Mouse (Mus musculus) forebrain, embryonic 11.5 days (tissue): Measurements from ENCODE around the gene Fhit. TPM values are rescaled to one million over a fixed set of nuclear protein-coding genes. Genes with fewer than 3 reads are reported as not detected.
A peak's percentile ranks its signal among the peaks of the same experiment; 100 is the strongest.

Experiments used
- ATAC-seq: fragments of 200-750 bp; cut with Nextera tagmentation; replicated peaks from 2 replicates; pipeline ENCODE4 v1.8.0; 2017; ENCODE audit warnings: moderate TSS enrichment; ENCODE audit not compliant: low FRiP score
- DNase-seq: peaks from one replicate; pipeline ENCODE4 v3.0.0-alpha.2; 2017; ENCODE audit warnings: low spot score
- H3K27ac ChIP-seq: fragments of 300-500 bp; sonication (generic); 2 replicates; pipeline ENCODE4 v1.5.1; 2014; ENCODE audit warnings: low read depth, low read length
- H3K27me3 ChIP-seq: fragments of 300-500 bp; sonication (generic); 2 replicates; pipeline ENCODE4 v1.6.1; 2014; ENCODE audit warnings: mild to moderate bottlenecking, low read length, mixed read lengths; ENCODE audit not compliant: control insufficient read depth, insufficient read depth
- H3K36me3 ChIP-seq: fragments of 300-500 bp; sonication (generic); 2 replicates; pipeline ENCODE4 v1.6.1; 2014; ENCODE audit warnings: mild to moderate bottlenecking, low read length, moderate library complexity, mixed read lengths; ENCODE audit not compliant: control insufficient read depth, insufficient read depth
- H3K4me1 ChIP-seq: fragments of 300-500 bp; sonication (generic); replicated peaks from 2 replicates; pipeline ENCODE4 v1.6.1; 2014; ENCODE audit warnings: low read length, mixed read lengths; ENCODE audit not compliant: control insufficient read depth, insufficient read depth
- H3K4me2 ChIP-seq: fragments of 300-500 bp; sonication (generic); 2 replicates; pipeline ENCODE4 v1.6.1; 2014; ENCODE audit warnings: low read depth, mild to moderate bottlenecking, low read length, moderate library complexity, mixed read lengths; ENCODE audit not compliant: severe bottlenecking
- H3K4me3 ChIP-seq: fragments of 300-500 bp; sonication (generic); 2 replicates; pipeline ENCODE4 v1.5.1; 2014; ENCODE audit warnings: low read depth, low read length
- H3K9ac ChIP-seq: fragments of 300-500 bp; sonication (generic); 2 replicates; pipeline ENCODE4 v1.6.1; 2014; ENCODE audit warnings: low read length
- H3K9me3 ChIP-seq: fragments of 300-500 bp; sonication (generic); 2 replicates; pipeline ENCODE4 v1.6.1; 2016; ENCODE audit warnings: low read length, mixed read lengths; ENCODE audit not compliant: control insufficient read depth
- WGBS: fragments of 180-500 bp; shearing (Covaris S2); extraction: QIAGEN DNeasy Blood & Tissue Kit; methylation state at CpG from one replicate; pipeline ENCODE4 v1.1.7; 2014; 5-methylcytosine and 5-hydroxymethylcytosine counted together
- polyA plus RNA-seq: library from polyadenylated mRNA; unstranded; fragments of >200 nt; fragmentation: Nextera tagmentation; extraction: Ambion mirVana; gene quantifications from 2 replicates; pipeline ENCODE4 v1.2.1, GENCODE M21; 2014

The Fhit gene
- polyA plus RNA-seq, 1 experiment from 2014 or later: 2.2 TPM

- Histone ChIP-seq H3K4me3 (no peak overlapping the region), H3K4me1 (no peaks in the 10 kb centered on the region), H3K9ac (no peak overlapping the region), H3K9me3 (no peaks in the 10 kb centered on the region), H3K27ac (no peak overlapping the region), H3K4me2 (no peak overlapping the region), H3K27me3 (no peaks in the 10 kb centered on the region), H3K36me3 (no peaks in the 10 kb centered on the region)
- ATAC-seq (no peak), DNase-seq (no peak)
- 66% methylated on average over 2 of the region's 2 CpGs for WGBS
Observed at GRCm38 (mm10) chr14:10880749-10881148, 281.1 kb downstream of the Fhit start.

GRCm38 (mm10) chr14:10874595-10875372 is 287.1 kb downstream of the Fhit start:
- Histone ChIP-seq H3K4me1 (no peaks in the 10 kb centered on the region), H3K27ac (no peak overlapping the region), H3K9ac (no peak overlapping the region), H3K4me2 (no peak overlapping the region), H3K9me3 (no peaks in the 10 kb centered on the region), H3K36me3 (no peaks in the 10 kb centered on the region), H3K27me3 (no peaks in the 10 kb centered on the region), H3K4me3 (no peak overlapping the region)
- ATAC-seq (no peak), DNase-seq (no peak)
- 87% methylated on average over 3 of the region's 3 CpGs for WGBS

GRCm38 (mm10) chr14:10857606-10858005 is 304.2 kb downstream of the Fhit start:
- no peaks in the 10 kb centered on the region for H3K36me3 ChIP-seq
- H3K4me2 ChIP-seq: no peak overlapping the region
- H3K4me3 ChIP-seq: no peak overlapping the region
- 81% methylated on average over 3 of the region's 3 CpGs for WGBS
- H3K9me3 ChIP-seq: no peaks in the 10 kb centered on the region
- no peak for DNase-seq
- H3K9ac ChIP-seq: no peak overlapping the region
- H3K27ac ChIP-seq: no peak overlapping the region
- ATAC-seq: no peak
- no peaks in the 10 kb centered on the region for H3K4me1 ChIP-seq
- no peaks in the 10 kb centered on the region for H3K27me3 ChIP-seq

GRCm38 (mm10) chr14:10851936-10852335 is 309.9 kb downstream of the Fhit start:
- WGBS: 91% methylated on average over 1 of the region's 1 CpGs
- no peak for ATAC-seq
- no peak for DNase-seq
- H3K27ac ChIP-seq: no peak overlapping the region
- H3K4me2 ChIP-seq: no peak overlapping the region
- H3K4me1 ChIP-seq: no peaks in the 10 kb centered on the region
- no peaks in the 10 kb centered on the region for H3K36me3 ChIP-seq
- no peak overlapping the region for H3K9ac ChIP-seq
- no peak overlapping the region for H3K4me3 ChIP-seq
- H3K27me3 ChIP-seq: no peaks in the 10 kb centered on the region
- no peaks in the 10 kb centered on the region for H3K9me3 ChIP-seq

GRCm38 (mm10) chr14:10836001-10836400 is 325.8 kb downstream of the Fhit start:
- Histone ChIP-seq H3K4me3 (no peak overlapping the region), H3K27me3 (no peaks in the 10 kb centered on the region), H3K9ac (no peak overlapping the region), H3K27ac (no peak overlapping the region), H3K9me3 (no peaks in the 10 kb centered on the region), H3K4me1 (no peaks in the 10 kb centered on the region), H3K36me3 (no peaks in the 10 kb centered on the region), H3K4me2 (no peak overlapping the region)
- 71% methylated on average over 1 of the region's 1 CpGs for WGBS
- no peak for DNase-seq
- no peak for ATAC-seq

- H3K9ac ChIP-seq: no peak overlapping the region
- H3K27ac ChIP-seq: no peak overlapping the region
- H3K36me3 ChIP-seq: no peaks in the 10 kb centered on the region
- no peaks in the 10 kb centered on the region for H3K27me3 ChIP-seq
- H3K4me2 ChIP-seq: no peak overlapping the region
- ATAC-seq: no peak
- H3K9me3 ChIP-seq: no peaks in the 10 kb centered on the region
- WGBS: 77% methylated on average over 4 of the region's 4 CpGs
- no peak for DNase-seq
- H3K4me3 ChIP-seq: no peak overlapping the region
- no peaks in the 10 kb centered on the region for H3K4me1 ChIP-seq
Observed at GRCm38 (mm10) chr14:10824819-10825218, 337.0 kb downstream of the Fhit start.

GRCm38 (mm10) chr14:10813551-10813950 is 348.3 kb downstream of the Fhit start:
- H3K9me3 ChIP-seq: no peaks in the 10 kb centered on the region
- H3K27ac ChIP-seq: no peak overlapping the region
- ATAC-seq (0 out of 2 replicates have a peak, but pooled peaks have one; percentile 15), DNase-seq (no peak)
- no peak overlapping the region for H3K4me2 ChIP-seq
- 6% methylated on average over 2 of the region's 2 CpGs for WGBS
- H3K4me3 ChIP-seq: no peak overlapping the region
- H3K36me3 ChIP-seq: no peaks in the 10 kb centered on the region
- H3K27me3 ChIP-seq: no peaks in the 10 kb centered on the region
- no peak overlapping the region for H3K9ac ChIP-seq
- H3K4me1 ChIP-seq: no peaks in the 10 kb centered on the region

GRCm38 (mm10) chr14:10798489-10799180 is 363.2 kb downstream of the Fhit start:
- Histone ChIP-seq H3K27ac (no peak overlapping the region), H3K4me3 (no peak overlapping the region), H3K9ac (no peak overlapping the region), H3K4me2 (no peak overlapping the region), H3K9me3 (no peaks in the 10 kb centered on the region), H3K36me3 (no peaks in the 10 kb centered on the region), H3K27me3 (no peaks in the 10 kb centered on the region), H3K4me1 (no peaks in the 10 kb centered on the region)
- 79% methylated on average over 4 of the region's 4 CpGs for WGBS
- ATAC-seq (no peak), DNase-seq (no peak)
